Mouse (Mus musculus) spleen, adult 2 months (tissue): ENCODE measurements around the gene Bcl2l12.

Experiments
- CTCF ChIP-seq: fragments of 200-500 bp; IDR thresholded peaks from 2 replicates; pipeline ENCODE4 v1.5.1; 2011; ENCODE audit warnings: mild to moderate bottlenecking, inconsistent platforms; ENCODE audit not compliant: insufficient read depth, insufficient read length, insufficient replicate concordance; ENCODE audit errors: extremely low read depth
- POLR2A ChIP-seq: fragments of 200-500 bp; IDR thresholded peaks from 2 replicates; pipeline ENCODE4 v1.6.1; 2011; ENCODE audit warnings: low read depth, low read length, inconsistent platforms

DNA sequence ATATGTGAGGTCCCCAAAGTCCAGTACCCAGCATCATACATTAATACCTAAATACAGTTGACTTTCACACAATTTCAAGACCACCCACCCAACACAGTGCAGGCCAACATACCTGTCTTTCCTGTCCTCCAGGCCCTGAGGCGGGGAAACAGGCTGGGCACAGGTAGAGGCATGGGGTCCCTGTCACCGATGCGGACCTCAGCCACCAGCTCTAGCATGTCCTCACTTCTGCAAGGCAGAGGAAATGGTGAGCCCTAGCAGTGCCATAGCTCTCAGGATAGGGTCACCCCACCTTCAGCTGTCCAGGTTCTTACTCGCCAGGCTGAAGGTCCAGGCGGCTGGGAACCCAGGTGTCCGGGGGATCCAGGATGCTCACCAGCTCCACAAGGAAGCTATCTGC lies 13.5 kb upstream of the Bcl2l12 start:
- TF ChIP-seq CTCF, result no peak
- no peak for TF ChIP-seq POLR2A
